Mouse (Mus musculus): Measurements from ENCODE around the gene AU040320.
A peak's percentile ranks its signal among the peaks of the same experiment; 100 is the strongest.

The AU040320 gene

GRCm38 (mm10) chr4:126753268-126754230, at the start of gene AU040320, which contains the start of gene Ncdn:
Gene AU040320, plus strand, starts transcription at chr4:126753544.
Gene Ncdn, minus strand, starts transcription at chr4:126753438.
- DNase-seq (ENCODE audit: extremely low read depth, insufficient read length, low spot score): peak; percentile 98

GRCm38 (mm10) chr4:126706630-126707438, 46.5 kb upstream of the AU040320 start:
- DNase-seq (ENCODE audit: extremely low read depth, insufficient read length, low spot score): no peak

DNA sequence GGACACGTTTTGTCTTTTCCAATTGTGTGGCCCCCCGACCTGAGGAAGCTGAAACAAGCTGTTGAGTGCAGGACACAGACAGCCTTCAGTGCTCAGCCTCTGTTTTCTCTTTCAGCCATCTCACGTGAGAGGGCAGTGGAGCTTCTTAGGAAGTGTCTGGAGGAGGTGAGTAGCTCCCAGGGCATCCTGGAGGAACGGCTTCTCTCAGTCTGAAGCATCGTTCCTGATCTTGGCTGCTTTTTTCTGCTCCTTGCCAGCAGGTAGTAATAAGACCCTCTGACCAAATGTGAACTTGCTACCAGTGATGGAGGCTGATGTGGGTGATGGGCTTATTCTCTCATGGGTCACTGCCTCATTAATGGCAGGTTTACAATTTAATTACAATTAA, 45.9 kb upstream of the AU040320 start:
- no peak for DNase-seq (ENCODE audit: extremely low read depth, insufficient read length, low spot score)

- DNase-seq (ENCODE audit: extremely low read depth, insufficient read length, low spot score): no peak
Measured at GRCm38 (mm10) chr4:126732111-126732510, 21.2 kb upstream of the AU040320 start.

DNA sequence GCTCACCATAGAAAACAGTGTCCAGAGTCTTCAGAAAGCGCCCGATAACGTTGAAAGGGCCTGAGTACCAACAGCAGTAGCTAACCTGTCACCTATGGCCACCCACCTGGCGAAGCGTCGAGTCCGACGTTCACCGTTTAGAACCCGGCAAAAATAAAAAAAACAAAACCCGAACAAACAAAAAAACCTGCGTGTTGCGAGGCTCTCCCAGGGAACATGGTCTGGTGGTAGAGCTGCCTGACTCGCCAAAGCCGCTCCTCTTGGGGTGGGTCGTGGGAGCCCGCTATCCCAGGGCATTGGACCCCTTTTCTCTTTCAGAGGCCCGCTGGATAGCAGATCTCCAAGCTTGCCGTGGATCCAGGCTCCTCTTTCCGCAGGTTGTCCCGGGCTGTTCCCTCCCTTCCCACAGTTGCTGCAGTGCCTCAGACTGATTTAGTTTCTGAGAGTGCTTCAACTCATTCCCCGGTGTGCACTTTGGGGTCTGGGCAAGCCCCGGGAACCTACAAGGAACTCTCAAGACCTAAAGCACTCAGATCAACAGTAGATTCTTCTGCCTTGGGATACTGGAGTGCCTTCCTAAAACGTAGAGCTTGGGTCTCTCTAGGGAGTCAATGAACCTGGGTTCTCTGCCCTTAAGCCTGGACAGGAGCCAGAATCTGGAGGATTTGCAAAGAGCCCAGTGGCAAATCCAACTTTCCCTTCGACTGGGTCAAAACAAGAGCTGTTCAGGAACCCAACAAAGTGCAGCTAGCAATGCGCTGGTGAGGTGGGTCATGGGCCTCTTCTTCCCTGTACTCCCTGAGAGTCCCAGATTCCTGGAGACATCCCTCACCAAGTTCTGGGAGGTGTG, 20.6 kb upstream of the AU040320 start:
- DNase-seq (ENCODE audit: extremely low read depth, insufficient read length, low spot score): no peak

GRCm38 (mm10) chr4:126734001-126734603, 19.2 kb upstream of the AU040320 start:
- no peak for DNase-seq (ENCODE audit: extremely low read depth, insufficient read length, low spot score)

- DNase-seq (ENCODE audit: extremely low read depth, insufficient read length, low spot score): no peak
Measured at GRCm38 (mm10) chr4:126734700-126735381, 18.5 kb upstream of the AU040320 start.

GRCm38 (mm10) chr4:126735382-126736000, 17.9 kb upstream of the AU040320 start:
- DNase-seq (ENCODE audit: extremely low read depth, insufficient read length, low spot score): no peak

DNA sequence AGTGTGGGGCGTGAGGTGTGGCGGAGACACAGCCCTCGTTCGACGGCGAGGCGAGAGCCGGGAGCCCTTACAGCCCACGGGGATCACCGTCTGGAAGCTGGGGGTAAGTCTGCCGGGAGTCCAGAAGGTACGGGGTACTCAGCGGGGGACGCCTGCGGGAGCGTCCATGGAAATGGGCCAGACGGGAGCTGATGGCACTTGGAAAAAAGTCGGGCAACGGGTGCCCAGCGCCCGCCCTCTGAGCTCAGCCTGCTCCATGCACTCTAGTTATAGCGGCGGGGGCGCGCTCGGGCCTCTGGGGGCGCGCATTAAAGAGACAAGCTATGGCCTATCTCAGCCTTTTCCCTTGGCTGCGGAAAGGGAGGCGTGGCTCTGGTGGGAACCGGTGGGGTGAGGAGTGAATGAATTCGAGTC, 17.3 kb upstream of the AU040320 start, which contains the start of gene Tfap2e:
Gene Tfap2e (minus strand): TSS at position 240 of the 414 bp plus-strand sequence.
- no peak for DNase-seq (ENCODE audit: extremely low read depth, insufficient read length, low spot score)

GRCm38 (mm10) chr4:126739966-126740676, 13.2 kb upstream of the AU040320 start:
- no peak for DNase-seq (ENCODE audit: extremely low read depth, insufficient read length, low spot score)

GRCm38 (mm10) chr4:126741448-126741847, 11.9 kb upstream of the AU040320 start:
- DNase-seq (ENCODE audit: extremely low read depth, insufficient read length, low spot score): peak; percentile 45

DNA sequence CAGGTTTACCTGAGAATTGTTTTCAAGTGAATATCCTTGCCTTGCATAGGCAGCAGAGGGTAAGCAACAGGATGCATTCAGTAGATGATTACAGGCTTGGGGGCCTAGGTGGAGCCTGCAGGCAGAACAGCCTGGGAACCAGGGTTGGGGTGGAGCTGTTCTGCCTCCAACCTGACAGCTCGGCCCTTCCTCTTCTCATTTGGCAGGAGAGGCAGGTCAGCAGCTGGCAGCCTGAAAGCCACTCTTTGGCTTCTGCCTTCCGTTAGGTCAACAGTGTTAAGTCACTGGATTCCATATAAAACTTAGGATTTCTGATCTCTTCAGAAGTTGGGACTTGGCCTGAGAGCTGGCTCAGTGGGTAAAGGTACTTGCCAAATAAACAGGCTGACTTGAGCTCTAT, 10.4 kb upstream of the AU040320 start:
- DNase-seq (ENCODE audit: extremely low read depth, insufficient read length, low spot score): no peak

DNA sequence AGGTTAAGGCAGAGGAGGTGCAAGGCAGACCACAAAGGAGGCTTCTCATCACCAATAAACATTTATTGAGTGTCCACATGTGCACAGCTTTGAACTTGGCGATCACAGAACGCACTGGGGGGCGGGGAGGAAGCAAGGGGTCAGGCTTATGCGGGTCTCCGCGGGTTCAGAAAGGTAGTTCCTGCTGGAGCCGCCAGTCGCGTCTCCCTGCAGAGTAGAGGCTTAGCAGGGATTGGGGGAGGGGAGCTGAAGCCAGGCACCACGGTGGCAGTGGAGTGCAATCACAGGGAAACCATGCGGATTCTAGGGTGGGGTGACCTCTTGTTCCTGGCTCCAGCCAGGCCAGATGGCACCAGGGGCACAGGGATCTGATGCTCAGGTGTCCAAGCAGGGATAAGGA, 9.6 kb upstream of the AU040320 start:
- no peak for DNase-seq (ENCODE audit: extremely low read depth, insufficient read length, low spot score)

GRCm38 (mm10) chr4:126744831-126745230, 8.5 kb upstream of the AU040320 start:
- DNase-seq (ENCODE audit: extremely low read depth, insufficient read length, low spot score): no peak

DNA sequence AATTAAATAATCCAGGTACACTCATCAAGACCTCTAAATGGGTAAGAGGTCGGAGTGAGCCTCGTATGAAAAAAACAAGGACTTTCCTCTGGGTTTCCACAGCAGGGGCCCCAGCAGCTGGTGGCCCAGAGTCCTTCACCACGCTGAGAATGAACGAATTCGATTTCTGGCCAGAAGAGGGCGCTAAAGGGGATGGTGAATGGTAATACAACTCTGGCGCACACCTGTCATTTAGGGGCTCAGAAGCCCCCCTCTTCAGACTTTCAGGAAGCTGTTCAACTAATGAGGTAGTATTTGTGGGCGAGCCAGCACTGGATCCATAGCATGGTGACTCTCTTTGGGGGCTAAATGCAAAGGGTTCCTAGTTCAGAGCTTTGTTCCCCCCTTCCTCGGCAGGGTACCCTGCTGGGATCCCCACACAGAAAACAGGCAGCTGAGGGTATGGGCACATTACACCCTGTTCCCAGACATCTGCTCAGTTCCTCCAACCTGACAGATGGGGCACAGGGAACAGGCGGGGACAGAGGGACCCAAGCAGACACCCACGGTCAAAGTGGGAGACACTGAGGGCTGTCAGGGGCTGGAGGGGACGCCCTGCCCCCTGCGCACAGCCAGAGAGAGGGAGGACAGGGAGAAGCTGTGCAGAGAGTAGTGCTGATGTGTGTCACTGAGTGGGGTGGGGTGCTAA, 7.7 kb upstream of the AU040320 start:
- DNase-seq (ENCODE audit: extremely low read depth, insufficient read length, low spot score): no peak

DNA sequence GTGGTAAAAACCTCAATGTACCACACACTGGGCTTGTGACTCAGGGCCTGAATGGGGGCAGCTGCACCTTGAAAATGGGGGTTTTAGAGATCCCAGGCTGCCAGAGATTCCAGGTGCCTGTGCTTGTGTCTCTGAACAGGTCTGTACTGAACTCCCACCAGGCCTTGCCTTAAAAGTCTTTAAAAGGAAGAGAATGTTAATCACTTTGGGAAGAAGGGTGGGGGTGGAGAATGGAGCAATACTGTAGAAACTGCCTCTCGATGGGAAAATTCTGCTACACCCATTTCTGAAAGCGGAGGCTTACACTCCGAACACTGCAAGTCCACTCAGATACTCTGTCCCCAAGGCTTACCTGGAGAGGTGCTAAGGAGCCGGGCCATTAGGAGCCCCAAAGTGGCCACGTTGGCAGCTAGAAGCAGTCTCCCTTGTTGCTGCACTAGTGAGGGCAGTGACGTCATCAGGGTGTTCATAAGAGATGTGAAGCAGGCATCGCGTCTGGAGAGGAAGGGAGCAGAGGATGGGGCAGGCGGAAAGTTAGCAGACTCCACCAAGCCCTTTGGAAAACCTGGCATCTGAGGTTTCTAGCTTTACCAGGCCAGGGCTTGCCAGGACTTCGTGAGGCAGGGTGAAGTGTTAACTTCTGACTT, 7.0 kb upstream of the AU040320 start:
- no peak for DNase-seq (ENCODE audit: extremely low read depth, insufficient read length, low spot score)

- DNase-seq (ENCODE audit: extremely low read depth, insufficient read length, low spot score): no peak
Measured at GRCm38 (mm10) chr4:126748381-126748780, 5.0 kb upstream of the AU040320 start.
